Mouse (Mus musculus) limb, embryonic 13.5 days (tissue): ENCODE measurements around the gene Gm10053. TPM values are rescaled to one million over a fixed set of nuclear protein-coding genes. Genes with fewer than 3 reads are reported as not detected.
A peak's percentile ranks its signal among the peaks of the same experiment; 100 is the strongest.
"Not testable (repeated sequence)": the region's sequence is repeated elsewhere in the genome, so short reads cannot be mapped to it uniquely, and the experiment has no call there.

Experiments
- ATAC-seq: fragments of 200-750 bp; cut with Nextera tagmentation; 2 replicates; pipeline ENCODE4 v1.8.0; 2017; ENCODE audit warnings: low read depth, moderate number of reproducible peaks, moderate TSS enrichment; ENCODE audit not compliant: low FRiP score
- H3K27ac ChIP-seq: fragments of 300-500 bp; sonication (generic); 2 replicates; pipeline ENCODE4 v1.5.1; 2015; ENCODE audit warnings: inconsistent platforms, mild to moderate bottlenecking, moderate library complexity
- H3K27me3 ChIP-seq: fragments of 300-500 bp; sonication (generic); 2 replicates; pipeline ENCODE4 v1.6.1; 2015; ENCODE audit warnings: mild to moderate bottlenecking, inconsistent platforms
- H3K36me3 ChIP-seq: fragments of 300-500 bp; sonication (generic); 2 replicates; pipeline ENCODE4 v1.6.1; 2015; ENCODE audit warnings: inconsistent platforms, mild to moderate bottlenecking, moderate library complexity
- H3K4me1 ChIP-seq: fragments of 300-500 bp; sonication (generic); 2 replicates; pipeline ENCODE4 v1.6.1; 2015; ENCODE audit warnings: inconsistent platforms
- H3K4me2 ChIP-seq: fragments of 300-500 bp; sonication (generic); replicated peaks from 2 replicates; pipeline ENCODE4 v1.6.1; 2015; ENCODE audit warnings: inconsistent platforms, mild to moderate bottlenecking, moderate library complexity
- H3K4me3 ChIP-seq: fragments of 300-500 bp; sonication (generic); 2 replicates; pipeline ENCODE4 v1.5.1; 2015; ENCODE audit warnings: moderate library complexity, mild to moderate bottlenecking, inconsistent platforms
- H3K9ac ChIP-seq: fragments of 300-500 bp; sonication (generic); 2 replicates; pipeline ENCODE4 v1.6.1; 2015; ENCODE audit warnings: mild to moderate bottlenecking, inconsistent platforms
- H3K9me3 ChIP-seq: fragments of 300-500 bp; sonication (generic); 2 replicates; pipeline ENCODE4 v1.6.1; 2016; ENCODE audit warnings: inconsistent platforms
- WGBS: fragments of 180-500 bp; shearing (Covaris S2); methylation state at CpG from one replicate; pipeline ENCODE4 v1.1.7; 2015; 5-methylcytosine and 5-hydroxymethylcytosine counted together
- polyA plus RNA-seq: library from polyadenylated mRNA; unstranded; fragments of >200 nt; fragmentation: Nextera tagmentation; extraction: Ambion mirVana; gene quantifications from 2 replicates; pipeline ENCODE4 v1.2.1, GENCODE M21; 2015

The Gm10053 gene
- 206 and 218 TPM in 2 replicates for polyA plus RNA-seq

- not testable (repeated sequence) for H3K4me1 ChIP-seq, H3K9ac ChIP-seq, H3K4me2 ChIP-seq, H3K27ac ChIP-seq, H3K27me3 ChIP-seq, H3K4me3 ChIP-seq, H3K9me3 ChIP-seq, ATAC-seq, H3K36me3 ChIP-seq
- WGBS = 68% methylated on average over 23 of the region's 26 CpGs
Observed at GRCm38 (mm10) chr19:24875129-24875870, at the start of gene Gm10053. Gene Gm10053, plus strand, starts transcription at chr19:24875686.

GRCm38 (mm10) chr19:24842080-24842479 is 33.4 kb upstream of the Gm10053 start:
- H3K36me3 ChIP-seq = no peaks in the 10 kb centered on the region
- peaks cover 12% of the 10 kb centered on the region for H3K4me1 ChIP-seq
- H3K27me3 ChIP-seq = 0 out of 2 replicates have a peak, but pooled peaks cover 5% of the 10 kb centered on the region
- 89% methylated on average over 3 of the region's 3 CpGs for WGBS
- no peak for ATAC-seq
- H3K9me3 ChIP-seq = no peaks in the 10 kb centered on the region
- H3K4me2 ChIP-seq = no peak overlapping the region
- no peak overlapping the region for H3K4me3 ChIP-seq
- no peak overlapping the region for H3K9ac ChIP-seq
- H3K27ac ChIP-seq = no peak overlapping the region

- Histone ChIP-seq H3K4me1 (peaks cover 26% of the 10 kb centered on the region), H3K9me3 (no peaks in the 10 kb centered on the region), H3K27me3 (0 out of 2 replicates have a peak, but pooled peaks cover 5% of the 10 kb centered on the region), H3K36me3 (no peaks in the 10 kb centered on the region), H3K4me2 (peak overlapping the region; percentile 21), H3K4me3 (no peak overlapping the region), H3K27ac (no peak overlapping the region), H3K9ac (no peak overlapping the region)
- WGBS = 20% methylated on average over 7 of the region's 7 CpGs
- ATAC-seq = no peak
Observed at GRCm38 (mm10) chr19:24845007-24845546, 30.4 kb upstream of the Gm10053 start.

GRCm38 (mm10) chr19:24848345-24848744 is 27.1 kb upstream of the Gm10053 start:
- Histone ChIP-seq H3K9me3 (no peaks in the 10 kb centered on the region), H3K27me3 (0 out of 2 replicates have a peak, but pooled peaks cover 5% of the 10 kb centered on the region), H3K9ac (no peak overlapping the region), H3K4me2 (no peak overlapping the region), H3K36me3 (no peaks in the 10 kb centered on the region), H3K4me3 (no peak overlapping the region), H3K27ac (no peak overlapping the region), H3K4me1 (peaks cover 40% of the 10 kb centered on the region)
- peak; percentile 62 for ATAC-seq
- WGBS = 12% methylated on average over 7 of the region's 7 CpGs

- 69% methylated on average over 2 of the region's 2 CpGs for WGBS
- Histone ChIP-seq H3K27ac (no peak overlapping the region), H3K4me3 (no peak overlapping the region), H3K4me2 (no peak overlapping the region), H3K9me3 (no peaks in the 10 kb centered on the region), H3K4me1 (peaks cover 40% of the 10 kb centered on the region), H3K27me3 (0 out of 2 replicates have a peak, but pooled peaks cover 5% of the 10 kb centered on the region), H3K36me3 (no peaks in the 10 kb centered on the region), H3K9ac (no peak overlapping the region)
- no peak for ATAC-seq
Observed at GRCm38 (mm10) chr19:24848844-24849243, 26.6 kb upstream of the Gm10053 start.

- H3K4me1 ChIP-seq = peaks cover 28% of the 10 kb centered on the region
- WGBS = 55% methylated on average over 21 of the region's 21 CpGs
- H3K36me3 ChIP-seq = no peaks in the 10 kb centered on the region
- H3K4me2 ChIP-seq = peak overlapping the region; percentile 37
- no peak; the same call in 1 of the 2 replicates for ATAC-seq
- H3K9ac ChIP-seq = no peak overlapping the region
- H3K9me3 ChIP-seq = no peaks in the 10 kb centered on the region
- no peak overlapping the region for H3K27ac ChIP-seq
- no peak overlapping the region for H3K4me3 ChIP-seq
- no peaks in the 10 kb centered on the region for H3K27me3 ChIP-seq
Observed at GRCm38 (mm10) chr19:24851456-24852315, 23.8 kb upstream of the Gm10053 start.

- 15% methylated on average over 13 of the region's 13 CpGs for WGBS
- H3K36me3 ChIP-seq = no peaks in the 10 kb centered on the region
- no peaks in the 10 kb centered on the region for H3K9me3 ChIP-seq
- H3K4me3 ChIP-seq = peak overlapping the region; percentile 56
- H3K27me3 ChIP-seq = peaks cover 28% of the 10 kb centered on the region
- H3K4me2 ChIP-seq = peak overlapping the region; percentile 85
- H3K4me1 ChIP-seq = peaks cover 11% of the 10 kb centered on the region; the same call in 1 of the 2 replicates
- peak overlapping the region; percentile 71 for H3K9ac ChIP-seq
- peak overlapping the region; percentile 52; the same call in 1 of the 2 replicates for H3K27ac ChIP-seq
- ATAC-seq = peak; percentile 35; the same call in 1 of the 2 replicates
Observed at GRCm38 (mm10) chr19:24861276-24861611, 14.2 kb upstream of the Gm10053 start.

GRCm38 (mm10) chr19:24861612-24862451 is 13.7 kb upstream of the Gm10053 start, which contains the start of gene Pgm5:
Gene Pgm5, minus strand, starts transcription at chr19:24861855.
- Histone ChIP-seq H3K4me2 (peak within 1 kb of the TSS; percentile 85), H3K9ac (peak within 1 kb of the TSS; percentile 71), H3K4me3 (peak within 1 kb of the TSS; percentile 56), H3K4me1 (peaks cover 11% of the 10 kb centered on the region; the same call in 1 of the 2 replicates), H3K36me3 (no peaks in the 10 kb centered on the region), H3K9me3 (no peaks in the 10 kb centered on the region), H3K27ac (peak within 1 kb of the TSS; percentile 52; the same call in 1 of the 2 replicates), H3K27me3 (peaks cover 28% of the 10 kb centered on the region)
- ATAC-seq = peak; percentile 83
- WGBS = 2% methylated on average over 30 of the region's 39 CpGs

- Histone ChIP-seq H3K36me3 (no peaks in the 10 kb centered on the region), H3K9ac (no peak overlapping the region), H3K27ac (no peak overlapping the region), H3K4me3 (no peak overlapping the region), H3K9me3 (no peaks in the 10 kb centered on the region), H3K27me3 (peaks cover 26% of the 10 kb centered on the region), H3K4me1 (peaks cover 21% of the 10 kb centered on the region), H3K4me2 (no peak overlapping the region)
- 79% methylated on average over 9 of the region's 9 CpGs for WGBS
- no peak for ATAC-seq
Observed at GRCm38 (mm10) chr19:24865436-24865835, 10.1 kb upstream of the Gm10053 start.

GRCm38 (mm10) chr19:24871037-24871635 is 4.3 kb upstream of the Gm10053 start:
- H3K27me3 ChIP-seq = peaks cover 8% of the 10 kb centered on the region
- no peaks in the 10 kb centered on the region for H3K36me3 ChIP-seq
- no peaks in the 10 kb centered on the region for H3K9me3 ChIP-seq
- H3K27ac ChIP-seq = no peak overlapping the region
- 14% methylated on average over 18 of the region's 18 CpGs for whole genome bisulfite sequencing
- no peak overlapping the region for H3K9ac ChIP-seq
- H3K4me2 ChIP-seq = peak overlapping the region; percentile 60
- H3K4me3 ChIP-seq = peak overlapping the region; percentile 39
- peaks cover 11% of the 10 kb centered on the region for H3K4me1 ChIP-seq
- ATAC-seq = peak; percentile 78

- no peak overlapping the region for H3K27ac ChIP-seq
- 49% methylated on average over 2 of the region's 2 CpGs for WGBS
- H3K36me3 ChIP-seq = no peaks in the 10 kb centered on the region
- H3K9ac ChIP-seq = no peak overlapping the region
- H3K9me3 ChIP-seq = no peaks in the 10 kb centered on the region
- no peak overlapping the region for H3K4me3 ChIP-seq
- no peak overlapping the region for H3K4me2 ChIP-seq
- H3K27me3 ChIP-seq = peaks cover 6% of the 10 kb centered on the region
- ATAC-seq = no peak
- H3K4me1 ChIP-seq = peaks cover 6% of the 10 kb centered on the region; the same call in 1 of the 2 replicates
Observed at GRCm38 (mm10) chr19:24873873-24874272, 1.6 kb upstream of the Gm10053 start.
